Mouse (Mus musculus) C2C12 (cell line): ENCODE data around the gene Epha4. TPM values are rescaled to one million over a fixed set of nuclear protein-coding genes. Genes with fewer than 3 reads are reported as not detected.

Experiments used
- H3K27me3 ChIP-seq: one replicate; pipeline ENCODE4 v1.6.1; 2011; ENCODE audit not compliant: control insufficient read depth, insufficient read depth, insufficient read length
- H3K36me3 ChIP-seq: one replicate; pipeline ENCODE4 v1.6.1; 2011; ENCODE audit not compliant: control insufficient read depth, insufficient read depth
- H3K4me3 ChIP-seq: one replicate; pipeline ENCODE4 v1.5.1; 2011; ENCODE audit warnings: mild to moderate bottlenecking, control low read depth; ENCODE audit not compliant: poor library complexity, insufficient read depth, severe bottlenecking
- H3K79me2 ChIP-seq: one replicate; pipeline ENCODE4 v1.6.1; 2011; ENCODE audit not compliant: control insufficient read depth, insufficient read depth
- H3K79me3 ChIP-seq: one replicate; pipeline ENCODE4 v1.6.1; 2011; ENCODE audit warnings: low read depth, control low read depth
- H3ac ChIP-seq: one replicate; pipeline ENCODE3; 2011; ENCODE audit warnings: low read depth; ENCODE audit not compliant: control insufficient read depth, insufficient read length
- CEBPB ChIP-seq: IDR thresholded peaks from one replicate; pipeline ENCODE4 v1.6.1; 2011; ENCODE audit warnings: low read depth, mild to moderate bottlenecking, control low read depth, moderate library complexity
- CTCF ChIP-seq: IDR thresholded peaks from one replicate; pipeline ENCODE4 v1.5.1; 2011; ENCODE audit not compliant: control insufficient read depth, insufficient read depth, insufficient read length
- FOSL1 ChIP-seq: IDR thresholded peaks from one replicate; pipeline ENCODE4 v1.8.0; 2011; ENCODE audit warnings: mild to moderate bottlenecking, low read length; ENCODE audit not compliant: poor library complexity, insufficient read depth, severe bottlenecking
- MAX ChIP-seq: IDR thresholded peaks from one replicate; pipeline ENCODE4 v1.6.1; 2011; ENCODE audit warnings: mild to moderate bottlenecking, control low read depth
- MYOD1 ChIP-seq: IDR thresholded peaks from one replicate; pipeline ENCODE4 v1.6.1; 2011; ENCODE audit warnings: low read depth; ENCODE audit not compliant: control insufficient read depth, insufficient read length
- MYOG ChIP-seq: IDR thresholded peaks from one replicate; pipeline ENCODE4 v1.6.1; 2011; ENCODE audit not compliant: control insufficient read depth, insufficient read length; ENCODE audit errors: extremely low read depth
- USF1 ChIP-seq: IDR thresholded peaks from one replicate; pipeline ENCODE4 v1.6.1; 2011; ENCODE audit warnings: low read depth, mild to moderate bottlenecking, control low read depth, moderate library complexity
- polyA plus RNA-seq: library from polyadenylated mRNA; unstranded; fragments of >200 nt; fragmentation: generic; extraction: Trizol; gene quantifications from one replicate; pipeline ENCODE4 v1.2.1, GENCODE M21; 2012; ENCODE audit warnings: missing spikeins

Epha4 gene
- polyA plus RNA-seq, 1 experiment: 1.9 TPM

GRCm38 (mm10) chr1:77377550-77377980, 137.3 kb downstream of the Epha4 start:
- peaks cover 13% of the 10 kb centered on the region for H3K36me3 ChIP-seq
- no peaks in the 10 kb centered on the region for H3K27me3 ChIP-seq
- no peaks in the 10 kb centered on the region for H3K79me2 ChIP-seq
- H3K4me3 ChIP-seq: no peak overlapping the region
- H3K79me3 ChIP-seq: no peaks in the 10 kb centered on the region
- no peak for TF ChIP-seq MYOD1
- TF ChIP-seq FOSL1: no peak
- no peak for TF ChIP-seq CEBPB
- TF ChIP-seq MYOG: no peak
- TF ChIP-seq USF1: no peak
- no peak for TF ChIP-seq CTCF
- TF ChIP-seq MAX: no peak
- no peak overlapping the region for H3ac ChIP-seq

- no peak overlapping the region for H3K4me3 ChIP-seq
- H3K79me2 ChIP-seq: no peaks in the 10 kb centered on the region
- peaks cover 14% of the 10 kb centered on the region for H3K36me3 ChIP-seq
- no peaks in the 10 kb centered on the region for H3K79me3 ChIP-seq
- no peak overlapping the region for H3ac ChIP-seq
- H3K27me3 ChIP-seq: no peaks in the 10 kb centered on the region
- no peak for TF ChIP-seq FOSL1
Measured at GRCm38 (mm10) chr1:77374054-77374453, 140.8 kb downstream of the Epha4 start.

- Histone ChIP-seq H3K79me2 (no peaks in the 10 kb centered on the region), H3ac (no peak overlapping the region), H3K4me3 (no peak overlapping the region), H3K27me3 (no peaks in the 10 kb centered on the region), H3K79me3 (no peaks in the 10 kb centered on the region), H3K36me3 (peaks cover 6% of the 10 kb centered on the region)
- TF ChIP-seq MYOD1 (no peak), MAX (no peak), MYOG (no peak), CEBPB (no peak), FOSL1 (no peak), CTCF (no peak), USF1 (no peak)
Measured at GRCm38 (mm10) chr1:77370921-77371320, 144.0 kb downstream of the Epha4 start.

GRCm38 (mm10) chr1:77369255-77369837, 145.5 kb downstream of the Epha4 start:
- no peaks in the 10 kb centered on the region for H3K27me3 ChIP-seq
- TF ChIP-seq CTCF (no peak), CEBPB (no peak), FOSL1 (no peak), USF1 (no peak)
- H3K4me3 ChIP-seq: no peak overlapping the region
- no peaks in the 10 kb centered on the region for H3K79me2 ChIP-seq
- H3K36me3 ChIP-seq: peaks cover 6% of the 10 kb centered on the region
- no peak overlapping the region for H3ac ChIP-seq
- no peaks in the 10 kb centered on the region for H3K79me3 ChIP-seq

GRCm38 (mm10) chr1:77365850-77366249, 149.0 kb downstream of the Epha4 start:
- TF ChIP-seq MAX (no peak), CTCF (no peak), CEBPB (no peak), USF1 (no peak), MYOD1 (no peak), MYOG (no peak), FOSL1 (no peak)
- no peaks in the 10 kb centered on the region for H3K27me3 ChIP-seq
- H3K36me3 ChIP-seq: no peaks in the 10 kb centered on the region
- H3ac ChIP-seq: no peak overlapping the region
- no peak overlapping the region for H3K4me3 ChIP-seq
- H3K79me2 ChIP-seq: no peaks in the 10 kb centered on the region
- H3K79me3 ChIP-seq: no peaks in the 10 kb centered on the region

GRCm38 (mm10) chr1:77364596-77364995, 150.3 kb downstream of the Epha4 start:
- TF ChIP-seq FOSL1: no peak
- no peak for TF ChIP-seq MYOD1
- no peak for TF ChIP-seq CEBPB
- TF ChIP-seq MYOG: no peak
- TF ChIP-seq CTCF: no peak
- TF ChIP-seq USF1: no peak
- no peak for TF ChIP-seq MAX
- H3K27me3 ChIP-seq: no peaks in the 10 kb centered on the region

More at GRCm38 (mm10) chr1:77364596-77364995, 150.3 kb downstream of the Epha4 start:
- Histone ChIP-seq H3K36me3 (no peaks in the 10 kb centered on the region), H3K4me3 (no peak overlapping the region), H3K79me3 (no peaks in the 10 kb centered on the region), H3K79me2 (no peaks in the 10 kb centered on the region), H3ac (no peak overlapping the region)
